Mouse (Mus musculus): ENCODE measurements around the gene Sh2d2a. TPM values are rescaled to one million over a fixed set of nuclear protein-coding genes. Genes with fewer than 3 reads are reported as not detected.

The Sh2d2a gene
- polyA plus RNA-seq (2012; rRNA removed) (0.08 and 0.18 TPM in 2 replicates), polyA plus RNA-seq (2014; fragmentation: Nextera tagmentation; extraction: Ambion mirVana) (not detected in 2 replicates)

DNA sequence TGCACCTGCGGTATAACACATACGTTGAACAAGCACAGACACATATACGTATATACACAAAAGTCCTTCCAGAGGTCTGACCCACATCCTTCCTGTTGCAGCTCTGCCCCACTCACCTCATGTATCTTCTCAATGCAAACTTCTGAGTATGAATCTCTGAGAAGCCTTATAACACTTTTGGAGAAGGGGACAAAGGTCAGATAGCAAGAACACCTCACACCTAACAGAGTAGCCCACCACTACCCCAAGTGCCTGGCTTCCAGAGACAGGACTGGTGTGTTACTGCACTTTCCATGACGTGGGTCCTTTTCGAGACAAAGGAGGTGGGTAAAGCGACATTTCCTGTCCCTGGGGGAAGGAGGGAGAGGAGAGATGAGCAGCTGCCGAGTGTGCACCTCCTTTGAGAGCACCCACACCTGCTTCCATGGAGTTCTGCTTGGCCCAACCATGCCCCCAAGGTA, at the start of gene Sh2d2a:
Gene Sh2d2a, plus strand, starts transcription at position 106 of the 461 bp plus-strand sequence.
- no peaks in the 10 kb centered on the region for H3K9me3 ChIP-seq (ENCODE audit: control insufficient read depth, low read length)
- no peak within 1 kb of the TSS for H3K4me3 ChIP-seq (replicated peaks; ENCODE audit: low read length)
- no peaks in the 10 kb centered on the region for H3K4me1 ChIP-seq (ENCODE audit: control insufficient read depth, insufficient read depth, low read length)
- WGBS: 69% methylated on average over 7 of the region's 7 CpGs
- no peak for TF ChIP-seq POLR2A (IDR thresholded peaks at IDR 0.05; ENCODE audit: borderline replicate concordance, extremely low read depth, insufficient read depth, insufficient read length)
- no peaks in the 10 kb centered on the region for H3K36me3 ChIP-seq (ENCODE audit: control insufficient read depth, insufficient read depth, low read length)
- no peak within 1 kb of the TSS for H3K4me2 ChIP-seq (replicated peaks; ENCODE audit: low read depth, low read length, severe bottlenecking)
- H3K27me3 ChIP-seq (ENCODE audit: control insufficient read depth, insufficient read depth, low read length): no peaks in the 10 kb centered on the region
- ATAC-seq (ENCODE audit: low FRiP score, low read depth): no peak
- no peak within 1 kb of the TSS for H3K27ac ChIP-seq (replicated peaks; ENCODE audit: low read depth, low read length)
- no peak for DNase-seq (ENCODE audit: low spot score)
- no peak within 1 kb of the TSS for H3K9ac ChIP-seq (ENCODE audit: low read depth, low read length, severe bottlenecking)

DNA sequence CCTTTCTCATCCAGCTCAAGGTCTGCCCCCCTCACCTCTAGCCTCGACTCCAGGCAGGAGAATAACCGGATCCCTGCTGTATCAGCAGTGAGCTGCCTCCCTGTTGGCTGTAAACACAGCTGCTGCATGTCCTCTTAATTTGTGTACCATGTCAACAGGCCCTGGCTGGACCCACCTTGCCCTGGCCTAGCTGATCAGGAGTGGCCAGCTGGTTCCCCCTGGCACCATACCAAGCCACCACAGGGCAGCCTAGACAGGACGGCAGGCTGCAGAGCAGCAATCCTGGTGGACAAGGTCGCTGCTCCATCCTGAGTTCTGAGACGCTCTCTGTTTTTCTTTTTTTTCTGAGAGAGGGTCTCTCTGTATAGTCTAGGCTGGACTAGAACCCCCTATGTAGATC, 44.9 kb upstream of the Sh2d2a start:
- Histone ChIP-seq H3K27ac (replicated peaks; ENCODE audit: low read depth, low read length) (no peak overlapping the region), H3K4me2 (replicated peaks; ENCODE audit: low read depth, low read length, severe bottlenecking) (no peak overlapping the region), H3K4me1 (ENCODE audit: control insufficient read depth, insufficient read depth, low read length) (peaks cover 12% of the 10 kb centered on the region), H3K4me3 (replicated peaks; ENCODE audit: low read length) (no peak overlapping the region), H3K9me3 (ENCODE audit: control insufficient read depth, low read length) (no peaks in the 10 kb centered on the region), H3K36me3 (ENCODE audit: control insufficient read depth, insufficient read depth, low read length) (no peaks in the 10 kb centered on the region), H3K27me3 (ENCODE audit: control insufficient read depth, insufficient read depth, low read length) (peaks cover 45% of the 10 kb centered on the region), H3K9ac (ENCODE audit: low read depth, low read length, severe bottlenecking) (no peak overlapping the region)
- no peak for ATAC-seq (ENCODE audit: low FRiP score, low read depth)
- no peak for DNase-seq (ENCODE audit: low spot score)
- 68% methylated on average over 5 of the region's 5 CpGs for WGBS
- TF ChIP-seq POLR2A (IDR thresholded peaks at IDR 0.05; ENCODE audit: borderline replicate concordance, extremely low read depth, insufficient read depth, insufficient read length): no peak

DNA sequence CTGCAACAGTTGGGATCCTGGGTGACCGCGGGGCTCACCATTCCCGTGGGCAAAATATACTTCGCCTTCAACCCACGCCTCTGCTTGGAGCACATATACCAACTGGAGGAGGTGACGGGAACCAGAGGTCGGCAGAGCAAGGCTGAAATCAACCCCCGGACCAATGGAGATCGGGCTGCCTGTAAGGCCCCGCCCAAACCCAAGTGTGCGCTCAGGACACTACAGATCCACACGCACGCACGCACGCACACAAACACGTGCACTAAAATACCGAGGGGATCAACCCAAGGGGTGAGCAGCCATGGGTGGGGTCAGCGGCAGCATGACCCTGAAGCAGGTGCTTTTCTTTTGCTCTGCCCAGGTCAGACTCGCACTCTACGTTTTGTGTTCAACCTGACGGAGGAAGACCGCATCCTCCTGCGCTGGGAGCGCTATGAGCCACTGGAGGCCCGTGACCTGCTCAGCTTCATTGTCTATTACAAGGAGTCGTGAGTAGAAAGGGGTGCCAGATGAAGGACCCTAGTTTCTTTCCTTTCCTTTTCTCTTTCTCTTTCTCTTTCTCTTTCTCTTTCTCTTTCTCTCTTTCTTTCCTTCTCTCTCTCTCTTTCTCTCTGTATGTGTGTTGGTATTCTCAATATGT, 42.4 kb upstream of the Sh2d2a start:
- H3K4me1 ChIP-seq (ENCODE audit: control insufficient read depth, insufficient read depth, low read length): no peaks in the 10 kb centered on the region; the same call in 1 of the 2 replicates
- H3K9me3 ChIP-seq (ENCODE audit: control insufficient read depth, low read length): no peaks in the 10 kb centered on the region
- H3K9ac ChIP-seq (ENCODE audit: low read depth, low read length, severe bottlenecking): no peak overlapping the region
- H3K27ac ChIP-seq (replicated peaks; ENCODE audit: low read depth, low read length): no peak overlapping the region
- no peaks in the 10 kb centered on the region for H3K36me3 ChIP-seq (ENCODE audit: control insufficient read depth, insufficient read depth, low read length)
- DNase-seq (ENCODE audit: low spot score) (no peak), ATAC-seq (ENCODE audit: low FRiP score, low read depth) (no peak; the same call in 1 of the 2 replicates)
- peaks cover 33% of the 10 kb centered on the region for H3K27me3 ChIP-seq (ENCODE audit: control insufficient read depth, insufficient read depth, low read length)
- no peak for TF ChIP-seq POLR2A (IDR thresholded peaks at IDR 0.05; ENCODE audit: borderline replicate concordance, extremely low read depth, insufficient read depth, insufficient read length)
- 5% methylated on average over 26 of the region's 26 CpGs for WGBS
- H3K4me2 ChIP-seq (replicated peaks; ENCODE audit: low read depth, low read length, severe bottlenecking): peak overlapping the region; percentile 39
- peak overlapping the region; percentile 18 for H3K4me3 ChIP-seq (replicated peaks; ENCODE audit: low read length)

DNA sequence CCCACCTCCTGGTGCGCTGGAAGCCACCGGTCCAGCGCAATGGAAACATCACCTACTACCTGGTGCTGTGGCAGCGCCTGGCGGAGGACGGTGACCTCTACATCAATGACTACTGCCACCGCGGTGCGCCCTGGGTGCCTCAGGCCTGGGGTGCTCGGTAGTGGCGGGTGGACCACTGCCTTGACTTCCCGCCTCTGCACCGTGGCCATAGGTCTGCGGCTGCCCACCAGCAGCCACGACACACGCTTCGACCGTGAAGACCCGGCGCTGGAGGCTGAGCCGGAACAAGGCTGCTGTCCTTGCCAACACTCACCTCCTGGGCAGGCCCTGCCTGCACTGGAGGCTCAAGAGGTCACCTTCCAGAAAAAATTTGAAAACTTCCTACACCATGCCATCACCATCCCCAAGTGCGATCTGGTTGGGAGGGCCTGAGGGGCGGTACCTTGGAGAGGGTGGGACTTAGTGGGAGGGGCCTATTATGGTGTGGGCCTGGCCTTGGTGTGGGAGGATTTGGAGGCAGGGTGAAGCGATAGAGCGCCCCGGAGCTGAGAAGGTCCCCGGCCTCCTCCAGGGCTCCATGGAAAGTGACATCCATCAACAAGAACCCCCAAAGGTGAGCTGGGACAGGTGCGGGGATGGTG, 37.1 kb upstream of the Sh2d2a start:
- peak; percentile 47; the same call in 1 of the 2 replicates for ATAC-seq (ENCODE audit: low FRiP score, low read depth)
- Histone ChIP-seq H3K27me3 (ENCODE audit: control insufficient read depth, insufficient read depth, low read length) (peaks cover 32% of the 10 kb centered on the region), H3K4me2 (replicated peaks; ENCODE audit: low read depth, low read length, severe bottlenecking) (peak overlapping the region; percentile 31), H3K36me3 (ENCODE audit: control insufficient read depth, insufficient read depth, low read length) (no peaks in the 10 kb centered on the region), H3K4me3 (replicated peaks; ENCODE audit: low read length) (peak overlapping the region; percentile 21), H3K27ac (replicated peaks; ENCODE audit: low read depth, low read length) (no peak overlapping the region), H3K4me1 (ENCODE audit: control insufficient read depth, insufficient read depth, low read length) (no peaks in the 10 kb centered on the region; the same call in 1 of the 2 replicates), H3K9ac (ENCODE audit: low read depth, low read length, severe bottlenecking) (no peak overlapping the region), H3K9me3 (ENCODE audit: control insufficient read depth, low read length) (no peaks in the 10 kb centered on the region; the same call in 1 of the 2 replicates)
- 7% methylated on average over 28 of the region's 28 CpGs for WGBS
- DNase-seq (ENCODE audit: low spot score): no peak
- TF ChIP-seq POLR2A (IDR thresholded peaks at IDR 0.05; ENCODE audit: borderline replicate concordance, extremely low read depth, insufficient read depth, insufficient read length): no peak

DNA sequence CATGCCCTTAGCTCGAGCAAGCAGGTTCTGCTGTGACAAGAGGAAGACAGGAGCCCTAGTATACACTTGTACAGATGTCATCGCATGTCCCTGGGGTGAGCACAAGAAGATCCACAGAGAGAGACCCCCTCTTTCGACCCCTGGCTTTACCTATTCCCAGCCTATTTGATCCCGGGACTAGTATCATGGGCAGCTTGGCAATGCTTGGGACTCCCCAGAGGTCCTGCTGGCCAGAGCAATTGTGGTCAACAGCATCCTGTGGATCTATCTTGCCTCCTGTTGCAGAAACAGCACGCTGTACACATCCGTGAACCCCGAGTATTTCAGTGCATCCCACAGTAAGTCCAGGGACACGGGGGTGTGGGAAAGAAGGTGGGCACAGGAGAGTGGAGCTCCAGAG, 35.3 kb upstream of the Sh2d2a start:
- no peak overlapping the region for H3K27ac ChIP-seq (replicated peaks; ENCODE audit: low read depth, low read length)
- peaks cover 28% of the 10 kb centered on the region for H3K27me3 ChIP-seq (ENCODE audit: control insufficient read depth, insufficient read depth, low read length)
- no peaks in the 10 kb centered on the region; the same call in 1 of the 2 replicates for H3K4me1 ChIP-seq (ENCODE audit: control insufficient read depth, insufficient read depth, low read length)
- no peak overlapping the region for H3K4me2 ChIP-seq (replicated peaks; ENCODE audit: low read depth, low read length, severe bottlenecking)
- no peak overlapping the region for H3K9ac ChIP-seq (ENCODE audit: low read depth, low read length, severe bottlenecking)
- no peak overlapping the region for H3K4me3 ChIP-seq (replicated peaks; ENCODE audit: low read length)
- DNase-seq (ENCODE audit: low spot score) (no peak), ATAC-seq (ENCODE audit: low FRiP score, low read depth) (no peak)
- 83% methylated on average over 8 of the region's 8 CpGs for WGBS
- TF ChIP-seq POLR2A (IDR thresholded peaks at IDR 0.05; ENCODE audit: borderline replicate concordance, extremely low read depth, insufficient read depth, insufficient read length): no peak
- H3K36me3 ChIP-seq (ENCODE audit: control insufficient read depth, insufficient read depth, low read length): no peaks in the 10 kb centered on the region
- no peaks in the 10 kb centered on the region; the same call in 1 of the 2 replicates for H3K9me3 ChIP-seq (ENCODE audit: control insufficient read depth, low read length)

All from limb, embryonic 14.5 days (tissue).